Mouse (Mus musculus): Measurements from ENCODE around the gene Olfr606. TPM values are rescaled to one million over a fixed set of nuclear protein-coding genes. Genes with fewer than 3 reads are reported as not detected.

Olfr606 gene
- not detected for polyA plus RNA-seq (2017; shearing (Covaris generic))

GRCm38 (mm10) chr7:103448746-103449145 lies at the start of gene Olfr606:
Gene Olfr606, plus strand, starts transcription at chr7:103449046.

GRCm38 (mm10) chr7:103414772-103415171 lies 34.1 kb upstream of the Olfr606 start, which contains the start of gene Usp17lc:
Gene Usp17lc, plus strand, starts transcription at chr7:103415072.

DNA sequence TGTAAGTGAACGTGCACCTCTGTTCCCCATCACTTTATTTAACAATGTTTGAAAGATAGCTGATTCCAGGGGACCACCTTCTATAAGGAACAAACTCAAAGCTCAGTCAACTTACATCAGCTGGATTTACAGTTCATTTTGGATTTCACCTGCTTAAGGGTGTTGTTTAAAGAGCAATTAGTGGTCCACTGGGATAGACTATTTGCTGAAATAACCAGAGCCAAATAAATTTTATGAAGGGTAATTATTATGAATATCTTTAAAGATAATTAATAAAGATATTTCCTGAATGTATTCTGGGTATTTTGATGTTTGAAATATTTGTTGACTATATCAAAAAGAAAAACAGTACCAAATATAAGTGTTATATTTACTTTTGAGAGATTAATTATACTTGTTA lies 3.5 kb upstream of the Olfr606 start, which contains the start of gene Olfr605:
Olfr605 (minus strand) TSS at position 101 of the 400 bp plus-strand sequence.

GRCm38 (mm10) chr7:103469577-103469976 lies 20.7 kb downstream of the Olfr606 start, which contains the start of gene Olfr608:
Gene Olfr608, plus strand, starts transcription at chr7:103469877.

DNA sequence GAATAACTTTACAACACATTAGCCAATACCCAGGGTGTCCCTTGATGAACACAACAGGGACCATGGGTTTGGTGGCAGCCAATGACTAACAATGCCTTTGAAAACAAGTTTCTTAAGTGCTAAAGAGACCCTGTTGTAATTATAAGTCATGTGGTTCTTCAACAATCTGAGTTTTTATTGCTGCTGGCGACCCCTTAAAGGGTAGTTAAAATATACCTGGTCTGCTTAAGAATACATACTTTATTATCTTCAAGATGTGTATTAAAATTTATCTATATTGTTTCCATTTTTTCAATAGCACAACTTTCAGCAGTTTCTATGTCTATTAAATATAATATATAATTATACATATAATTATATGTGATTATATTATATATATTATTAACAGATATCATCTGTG lies 49.1 kb downstream of the Olfr606 start, which contains the start of gene Olfr609:
Olfr609 (minus strand) TSS at position 101 of the 400 bp plus-strand sequence.

Other genes with a start within 250 kb of the Olfr606 start
- not detected for gene Olfr593, start 237.2 kb upstream of the Olfr606 start, polyA plus RNA-seq (2017; shearing (Covaris generic))
- gene Olfr594, start 232.1 kb upstream of the Olfr606 start, polyA plus RNA-seq (2017; shearing (Covaris generic)): 0.12 TPM
- gene Usp17ld, start 196.5 kb upstream of the Olfr606 start, polyA plus RNA-seq (2017; shearing (Covaris generic)): not detected
- gene Olfr596, start 143.4 kb upstream of the Olfr606 start, polyA plus RNA-seq (2017; shearing (Covaris generic)): 0.27 TPM
- gene Olfr597, start 132.7 kb upstream of the Olfr606 start, polyA plus RNA-seq (2017; shearing (Covaris generic)): not detected
- gene Olfr598, start 125.5 kb upstream of the Olfr606 start, polyA plus RNA-seq (2017; shearing (Covaris generic)): not detected
- not detected for gene Olfr599, start 113.1 kb upstream of the Olfr606 start, polyA plus RNA-seq (2017; shearing (Covaris generic))
- gene Olfr600, start 99.4 kb upstream of the Olfr606 start, polyA plus RNA-seq (2017; shearing (Covaris generic)): not detected
- gene Olfr601, start 86.4 kb upstream of the Olfr606 start, polyA plus RNA-seq (2017; shearing (Covaris generic)): not detected
- gene Olfr603, start 62.9 kb upstream of the Olfr606 start, polyA plus RNA-seq (2017; shearing (Covaris generic)): not detected
- gene Usp17lc, start 34.0 kb upstream of the Olfr606 start, polyA plus RNA-seq (2017; shearing (Covaris generic)): not detected
- gene Olfr605, start 3.6 kb upstream of the Olfr606 start, polyA plus RNA-seq (2017; shearing (Covaris generic)): not detected
- 0.09 TPM for gene Olfr607, start 15.1 kb downstream of the Olfr606 start, polyA plus RNA-seq (2017; shearing (Covaris generic))
- not detected for gene Olfr608, start 20.8 kb downstream of the Olfr606 start, polyA plus RNA-seq (2017; shearing (Covaris generic))
- not detected for gene Olfr609, start 49.0 kb downstream of the Olfr606 start, polyA plus RNA-seq (2017; shearing (Covaris generic))
- gene Olfr610, start 63.1 kb downstream of the Olfr606 start, polyA plus RNA-seq (2017; shearing (Covaris generic)): not detected
- gene Olfr611, start 71.8 kb downstream of the Olfr606 start, polyA plus RNA-seq (2017; shearing (Covaris generic)): not detected
- not detected for gene Olfr612, start 93.7 kb downstream of the Olfr606 start, polyA plus RNA-seq (2017; shearing (Covaris generic))
- gene Olfr613, start 99.0 kb downstream of the Olfr606 start, polyA plus RNA-seq (2017; shearing (Covaris generic)): not detected
- not detected for gene Olfr615, start 107.0 kb downstream of the Olfr606 start, polyA plus RNA-seq (2017; shearing (Covaris generic))
- not detected for gene Olfr616, start 120.1 kb downstream of the Olfr606 start, polyA plus RNA-seq (2017; shearing (Covaris generic))
- not detected for gene Olfr617, start 124.0 kb downstream of the Olfr606 start, polyA plus RNA-seq (2017; shearing (Covaris generic))
- gene Olfr618, start 141.1 kb downstream of the Olfr606 start, polyA plus RNA-seq (2017; shearing (Covaris generic)): not detected
- gene Olfr619, start 151.5 kb downstream of the Olfr606 start, polyA plus RNA-seq (2017; shearing (Covaris generic)): not detected
- gene Olfr620, start 163.5 kb downstream of the Olfr606 start, polyA plus RNA-seq (2017; shearing (Covaris generic)): not detected
- gene Olfr622, start 193.7 kb downstream of the Olfr606 start, polyA plus RNA-seq (2017; shearing (Covaris generic)): not detected
- gene Olfr623, start 214.7 kb downstream of the Olfr606 start, polyA plus RNA-seq (2017; shearing (Covaris generic)): not detected
- not detected for gene Olfr624, start 222.1 kb downstream of the Olfr606 start, polyA plus RNA-seq (2017; shearing (Covaris generic))
- not detected for gene Olfr625-ps1, start 233.7 kb downstream of the Olfr606 start, polyA plus RNA-seq (2017; shearing (Covaris generic))

Data from effector memory CD4-positive, alpha-beta T cell, adult 5 months (primary cell).